Comparison of ENCODE assay signal across 10 mouse cellular contexts in genomic region chr17:86286747-86287271, GRCm38 (mm10).
DNase-seq lines count a peak whose midpoint lies in the region; ATAC-seq lines count a peak whose summit lies in the region.
"Had no signal": no experiment of that assay in that cellular context is flagged by ENCODE, and none has a peak within 500 bp of the region (broad histone marks: within the 10 kb centered on the region; RNA-seq: fewer than 3 reads in every experiment).

No protein-coding gene starts in this region.

- H3K4me2 ChIP-seq in heart, embryonic 16.5 days (ENCODE audit: low read depth, low read length), result no peak overlapping the region
- H3K4me2 ChIP-seq: midbrain, embryonic 13.5 days had no signal

- H3K9ac ChIP-seq in heart, embryonic 16.5 days (ENCODE audit: low read length), result peak overlapping the region; percentile 8; the same call in 1 of the 2 replicates
- H3K9ac ChIP-seq: midbrain, embryonic 13.5 days had no signal

- H3K27ac ChIP-seq in heart, embryonic 16.5 days (ENCODE audit: low read length), result no peak overlapping the region
- H3K27ac ChIP-seq: midbrain, embryonic 13.5 days had no signal

- WGBS in heart, embryonic 16.5 days, result 52% methylated on average over 7 of the region's 7 CpGs

- H3K27me3 ChIP-seq in heart, embryonic 16.5 days (ENCODE audit: control insufficient read depth, insufficient read depth, low read length), result no peaks in the 10 kb centered on the region
- H3K27me3 ChIP-seq: midbrain, embryonic 13.5 days had no signal

- peaks cover 29% of the 10 kb centered on the region for H3K4me1 ChIP-seq in heart, embryonic 16.5 days (ENCODE audit: control insufficient read depth, insufficient read depth, low read length)
- H3K4me1 ChIP-seq: midbrain, embryonic 13.5 days had no signal

- no peak; the same call in 1 of the 2 replicates for ATAC-seq in heart, embryonic 16.5 days (replicated peaks; ENCODE audit: extremely low read depth, insufficient read depth, low FRiP score)
- ATAC-seq: midbrain, embryonic 13.5 days had no signal

- H3K36me3 ChIP-seq in heart, embryonic 16.5 days (ENCODE audit: control insufficient read depth, insufficient read depth), result no peaks in the 10 kb centered on the region
- H3K36me3 ChIP-seq: midbrain, embryonic 13.5 days had no signal

- no peak overlapping the region for H3K4me3 ChIP-seq in heart, embryonic 16.5 days (ENCODE audit: low read length)
- H3K4me3 ChIP-seq: erythroblast, embryonic 14.5 days; midbrain, embryonic 13.5 days had no signal

- peak; percentile 37 for DNase-seq in urinary bladder, postnatal 14 days (ENCODE audit: low spot score)
- DNase-seq in urinary bladder, postnatal 4 days (ENCODE audit: low spot score in 2 of 2), result no peak
- peak; percentile 41 to 63 for DNase-seq in kidney, postnatal 4 days
- peak; percentile 9 for DNase-seq in testis, postnatal 14 days (ENCODE audit: low spot score)
- no peak for DNase-seq in embryo, embryonic 10 days (ENCODE audit: low spot score)
- DNase-seq in thymus, postnatal 36 days, result no peak
- DNase-seq in cerebellum, adult 8-10 months, result no peak

- no peaks in the 10 kb centered on the region for H3K9me3 ChIP-seq in heart, embryonic 16.5 days (replicated peaks; ENCODE audit: control insufficient read depth, low read length)
- H3K9me3 ChIP-seq: midbrain, embryonic 13.5 days had no signal

Comparison
In these comparisons a context has a peak if more than half of its experiments do, and no peak if none do; other contexts are left out.
1. DNase-seq: peak in urinary bladder, postnatal 14 days (single experiment), kidney, postnatal 4 days (2 of 2) and testis, postnatal 14 days (single experiment); none in urinary bladder, postnatal 4 days (0 of 2), embryo, embryonic 10 days (single experiment), thymus, postnatal 36 days (0 of 2) and cerebellum, adult 8-10 months (single experiment).